Mouse (Mus musculus) stomach, embryonic 16.5 days (tissue): ENCODE measurements around the gene Mavs. TPM values are rescaled to one million over a fixed set of nuclear protein-coding genes. Genes with fewer than 3 reads are reported as not detected.

Experiments used
- ATAC-seq: fragments of 200-750 bp; cut with Nextera tagmentation; 2 replicates; pipeline ENCODE4 v1.8.0; 2017; ENCODE audit warnings: moderate number of reproducible peaks, moderate TSS enrichment; ENCODE audit not compliant: insufficient read depth, low FRiP score
- H3K27ac ChIP-seq: fragments of 300-500 bp; sonication (generic); 2 replicates; pipeline ENCODE4 v1.5.1; 2014; ENCODE audit warnings: low read length
- H3K27me3 ChIP-seq: fragments of 300-500 bp; sonication (generic); 2 replicates; pipeline ENCODE4 v1.6.1; 2014; ENCODE audit warnings: low read length, control low read depth, mixed read lengths; ENCODE audit not compliant: control insufficient read depth, insufficient read depth
- H3K36me3 ChIP-seq: fragments of 300-500 bp; sonication (generic); 2 replicates; pipeline ENCODE4 v1.6.1; 2014; ENCODE audit warnings: low read length; ENCODE audit not compliant: control insufficient read depth, insufficient read depth
- H3K4me1 ChIP-seq: fragments of 300-500 bp; sonication (generic); 2 replicates; pipeline ENCODE4 v1.6.1; 2014; ENCODE audit warnings: low read length, control low read depth, mixed read lengths; ENCODE audit not compliant: control insufficient read depth, insufficient read depth
- H3K4me2 ChIP-seq: fragments of 300-500 bp; sonication (generic); 2 replicates; pipeline ENCODE4 v1.6.1; 2014; ENCODE audit warnings: low read depth, low read length, mixed read lengths
- H3K4me3 ChIP-seq: fragments of 300-500 bp; sonication (generic); replicated peaks from 2 replicates; pipeline ENCODE4 v1.5.1; 2014; ENCODE audit warnings: mild to moderate bottlenecking, low read length
- H3K9ac ChIP-seq: fragments of 300-500 bp; sonication (generic); 2 replicates; pipeline ENCODE4 v1.6.1; 2014; ENCODE audit warnings: low read length
- H3K9me3 ChIP-seq: fragments of 300-500 bp; sonication (generic); replicated peaks from 2 replicates; pipeline ENCODE4 v1.6.1; 2016; ENCODE audit warnings: low read length, control low read depth; ENCODE audit not compliant: control insufficient read depth
- WGBS: fragments of 180-500 bp; shearing (Covaris S2); extraction: QIAGEN DNeasy Blood & Tissue Kit; methylation state at CpG from one replicate; pipeline ENCODE4 v1.1.7; 2014; 5-methylcytosine and 5-hydroxymethylcytosine counted together
- polyA plus RNA-seq: library from polyadenylated mRNA; unstranded; fragments of >200 nt; fragmentation: Nextera tagmentation; extraction: Ambion mirVana; gene quantifications from 2 replicates; pipeline ENCODE4 v1.2.1, GENCODE M21; 2015

Mavs gene
- polyA plus RNA-seq, 1 experiment from 2014 or later: 23.7 TPM

- no peak overlapping the region for H3K9ac ChIP-seq
- WGBS: 58% methylated on average over 6 of the region's 6 CpGs
- peak overlapping the region; percentile 66 for H3K4me2 ChIP-seq
- no peaks in the 10 kb centered on the region for H3K9me3 ChIP-seq
- ATAC-seq: no peak
- H3K36me3 ChIP-seq: no peaks in the 10 kb centered on the region
- H3K27ac ChIP-seq: no peak overlapping the region
- peaks cover 21% of the 10 kb centered on the region for H3K4me1 ChIP-seq
- no peaks in the 10 kb centered on the region for H3K27me3 ChIP-seq
- H3K4me3 ChIP-seq: peak overlapping the region; percentile 85
Measured at GRCm38 (mm10) chr2:131264027-131264426, 30.2 kb downstream of the Mavs start.

GRCm38 (mm10) chr2:131265056-131265455 lies 31.2 kb downstream of the Mavs start:
- H3K4me1 ChIP-seq: peaks cover 21% of the 10 kb centered on the region
- WGBS: 79% methylated on average over 2 of the region's 2 CpGs
- no peaks in the 10 kb centered on the region for H3K9me3 ChIP-seq
- H3K27me3 ChIP-seq: no peaks in the 10 kb centered on the region
- H3K36me3 ChIP-seq: no peaks in the 10 kb centered on the region
- no peak overlapping the region for H3K4me3 ChIP-seq
- no peak overlapping the region for H3K9ac ChIP-seq
- ATAC-seq: no peak
- H3K4me2 ChIP-seq: no peak overlapping the region
- no peak overlapping the region for H3K27ac ChIP-seq

- Histone ChIP-seq H3K27ac (no peak overlapping the region), H3K4me2 (no peak overlapping the region), H3K36me3 (peaks cover 27% of the 10 kb centered on the region), H3K9ac (no peak overlapping the region), H3K27me3 (no peaks in the 10 kb centered on the region), H3K4me1 (no peaks in the 10 kb centered on the region), H3K9me3 (no peaks in the 10 kb centered on the region), H3K4me3 (no peak overlapping the region)
- WGBS: 93% methylated on average over 3 of the region's 3 CpGs
- ATAC-seq: no peak
Measured at GRCm38 (mm10) chr2:131275493-131275892, 41.6 kb downstream of the Mavs start.

GRCm38 (mm10) chr2:131276722-131277121 lies 42.9 kb downstream of the Mavs start:
- ATAC-seq: no peak
- Histone ChIP-seq H3K4me3 (no peak overlapping the region), H3K4me1 (no peaks in the 10 kb centered on the region), H3K27me3 (no peaks in the 10 kb centered on the region), H3K4me2 (no peak overlapping the region), H3K9me3 (no peaks in the 10 kb centered on the region), H3K36me3 (peaks cover 27% of the 10 kb centered on the region), H3K27ac (no peak overlapping the region), H3K9ac (no peak overlapping the region)
- WGBS: 88% methylated on average over 5 of the region's 5 CpGs

- no peaks in the 10 kb centered on the region for H3K9me3 ChIP-seq
- H3K9ac ChIP-seq: no peak overlapping the region
- no peaks in the 10 kb centered on the region for H3K27me3 ChIP-seq
- WGBS: 96% methylated on average over 1 of the region's 1 CpGs
- no peak overlapping the region for H3K4me3 ChIP-seq
- peaks cover 10% of the 10 kb centered on the region for H3K36me3 ChIP-seq
- H3K4me1 ChIP-seq: no peaks in the 10 kb centered on the region
- H3K27ac ChIP-seq: no peak overlapping the region
- no peak for ATAC-seq
- no peak overlapping the region for H3K4me2 ChIP-seq
Measured at GRCm38 (mm10) chr2:131281596-131281995, 47.7 kb downstream of the Mavs start.

- H3K27ac ChIP-seq: no peak overlapping the region
- H3K9ac ChIP-seq: no peak overlapping the region
- 0 out of 2 replicates have a peak, but pooled peaks cover 8% of the 10 kb centered on the region for H3K36me3 ChIP-seq
- H3K4me2 ChIP-seq: no peak overlapping the region
- WGBS: 83% methylated on average over 1 of the region's 1 CpGs
- H3K9me3 ChIP-seq: no peaks in the 10 kb centered on the region
- H3K4me3 ChIP-seq: no peak overlapping the region
- no peaks in the 10 kb centered on the region for H3K27me3 ChIP-seq
- no peaks in the 10 kb centered on the region for H3K4me1 ChIP-seq
- no peak for ATAC-seq
Measured at GRCm38 (mm10) chr2:131286276-131286675, 52.4 kb downstream of the Mavs start.

GRCm38 (mm10) chr2:131290669-131291068 lies 56.8 kb downstream of the Mavs start:
- Histone ChIP-seq H3K4me2 (no peak overlapping the region), H3K4me1 (no peaks in the 10 kb centered on the region), H3K9me3 (no peaks in the 10 kb centered on the region), H3K36me3 (peaks cover 15% of the 10 kb centered on the region), H3K9ac (no peak overlapping the region), H3K27ac (no peak overlapping the region), H3K4me3 (no peak overlapping the region), H3K27me3 (no peaks in the 10 kb centered on the region)
- ATAC-seq: no peak

GRCm38 (mm10) chr2:131296746-131297261 lies 62.9 kb downstream of the Mavs start:
- peaks cover 14% of the 10 kb centered on the region for H3K36me3 ChIP-seq

More at GRCm38 (mm10) chr2:131296746-131297261, 62.9 kb downstream of the Mavs start:
- no peaks in the 10 kb centered on the region for H3K27me3 ChIP-seq
- H3K4me3 ChIP-seq: no peak overlapping the region
- no peak for ATAC-seq
- no peaks in the 10 kb centered on the region for H3K4me1 ChIP-seq
- H3K9me3 ChIP-seq: no peaks in the 10 kb centered on the region
- H3K9ac ChIP-seq: no peak overlapping the region
- H3K4me2 ChIP-seq: no peak overlapping the region
- WGBS: 95% methylated on average over 2 of the region's 2 CpGs
- H3K27ac ChIP-seq: no peak overlapping the region
